Mouse (Mus musculus) layer of hippocampus, adult 9-10 months (tissue): ENCODE results near the gene Trappc3.
A peak's percentile ranks its signal among the peaks of the same experiment; 100 is the strongest.
"Not testable (repeated sequence)": the region's sequence is repeated elsewhere in the genome, so short reads cannot be mapped to it uniquely, and the experiment has no call there.

Experiments
- DNase-seq: peaks from one replicate; pipeline ENCODE4 v3.0.0; 2022; ENCODE audit warnings: low spot score

The Trappc3 gene

DNA sequence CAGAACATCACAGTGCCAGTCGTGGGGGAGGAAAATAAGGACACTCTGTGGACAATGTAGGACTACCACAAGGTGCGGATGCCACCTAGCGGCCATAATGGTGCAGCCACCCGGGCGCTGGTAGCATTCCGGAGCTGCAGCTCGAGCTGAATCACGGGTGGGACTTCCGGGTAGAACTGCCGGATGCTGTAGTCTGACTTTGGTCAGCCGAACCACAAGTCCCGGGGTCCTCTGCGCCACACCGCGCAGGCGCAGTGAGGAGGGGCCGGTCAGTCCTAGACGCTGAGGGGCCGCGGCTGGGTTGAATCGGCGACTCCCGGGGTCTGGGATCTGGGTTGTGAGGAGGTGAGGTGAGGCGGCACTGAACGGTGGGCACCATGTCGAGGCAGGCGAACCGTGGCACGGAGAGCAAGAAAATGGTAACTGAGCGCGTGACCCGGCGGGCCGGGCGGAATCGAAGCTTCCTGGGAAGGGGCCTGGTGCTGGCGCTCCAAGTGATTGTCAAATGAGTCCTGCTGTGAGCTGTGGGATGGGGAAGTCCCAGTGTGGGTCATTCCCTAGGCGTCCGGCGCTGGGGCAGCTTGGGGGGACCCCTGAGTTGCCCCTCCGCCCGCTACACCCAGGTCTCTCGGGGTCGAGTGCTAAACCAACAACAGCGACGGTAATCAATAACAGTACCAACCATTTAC, at the start of gene Trappc3:
Trappc3 (plus strand) TSS at position 207 of the 689 bp plus-strand sequence.
- DNase-seq = peak; percentile 99

DNA sequence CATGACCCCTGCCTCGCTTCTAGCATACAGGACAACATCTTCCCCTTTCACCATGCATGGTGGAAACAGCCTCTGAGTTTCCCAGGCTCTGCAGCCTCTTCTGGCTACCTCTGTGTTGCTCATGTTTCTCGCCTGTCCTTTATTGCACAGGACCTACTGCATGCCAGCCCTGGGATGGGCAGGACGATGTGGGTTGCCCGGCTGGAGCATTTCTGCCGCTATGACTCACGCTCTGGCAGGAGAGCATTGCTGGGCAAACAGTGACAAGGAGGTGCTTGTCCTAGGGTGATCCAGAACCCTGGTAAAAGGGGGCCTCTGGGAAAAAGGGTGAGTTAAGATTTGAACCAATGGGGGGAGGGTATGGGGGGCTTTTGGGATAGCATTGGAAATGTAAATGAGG, 44.4 kb upstream of the Trappc3 start:
- DNase-seq = no peak

DNA sequence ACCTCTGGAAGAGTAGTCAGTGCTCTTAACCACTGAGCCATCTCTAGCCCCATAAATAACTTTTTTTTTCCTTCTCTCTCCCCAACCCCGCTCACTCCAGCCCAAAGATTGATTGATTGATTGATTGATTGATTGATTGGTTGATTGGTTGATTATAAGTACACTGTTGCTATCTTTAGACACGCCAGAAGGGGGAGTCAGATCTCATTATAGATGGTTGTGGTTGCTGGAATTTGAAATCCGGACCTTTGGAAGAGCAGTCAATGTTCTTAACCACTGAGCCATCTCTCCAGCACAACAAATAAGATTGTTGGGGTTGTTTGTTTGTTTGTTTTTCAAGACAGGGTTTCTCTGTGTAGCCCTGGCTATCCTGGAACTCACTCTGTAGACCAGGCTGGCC, 42.6 kb upstream of the Trappc3 start:
- not testable (repeated sequence) for DNase-seq

DNA sequence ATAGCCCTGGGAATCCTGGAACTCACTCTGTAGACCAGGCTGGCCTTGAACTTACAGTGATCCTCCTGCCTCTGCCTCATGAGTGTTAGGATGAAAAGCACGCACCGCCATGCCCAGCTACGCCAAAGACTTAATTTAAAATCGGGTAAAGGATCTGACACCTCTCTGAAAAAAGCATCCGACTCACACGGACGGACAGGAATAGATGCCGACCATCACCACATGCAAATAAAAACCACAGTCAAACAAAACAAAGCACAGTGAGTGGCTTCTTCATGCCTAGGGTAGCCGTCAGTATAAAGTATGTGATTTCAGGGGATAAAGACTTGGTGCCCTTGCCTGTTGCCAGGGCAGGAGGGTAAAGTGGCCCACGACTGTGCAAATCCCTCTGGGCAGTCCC, 42.1 kb upstream of the Trappc3 start:
- no peak for DNase-seq

DNA sequence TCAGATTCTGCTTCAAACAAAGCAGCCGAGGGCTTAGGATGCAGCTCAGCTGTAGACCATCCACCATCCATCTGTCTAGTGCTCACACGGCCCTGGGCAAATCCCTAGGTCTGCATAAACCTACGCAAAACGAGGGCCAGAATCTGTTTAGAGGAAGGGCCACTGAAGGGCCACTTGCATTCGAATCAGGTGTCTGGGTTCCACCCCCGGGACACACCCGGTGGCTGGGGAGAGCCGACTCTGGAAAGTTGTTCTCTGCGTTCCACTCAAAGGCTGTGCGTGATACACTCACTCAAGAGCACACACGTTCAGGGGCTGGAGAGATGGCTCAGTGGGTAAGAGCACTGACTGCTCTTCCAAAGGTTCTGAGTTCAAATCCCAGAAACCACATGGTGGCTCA, 39.5 kb upstream of the Trappc3 start:
- DNase-seq = no peak

DNA sequence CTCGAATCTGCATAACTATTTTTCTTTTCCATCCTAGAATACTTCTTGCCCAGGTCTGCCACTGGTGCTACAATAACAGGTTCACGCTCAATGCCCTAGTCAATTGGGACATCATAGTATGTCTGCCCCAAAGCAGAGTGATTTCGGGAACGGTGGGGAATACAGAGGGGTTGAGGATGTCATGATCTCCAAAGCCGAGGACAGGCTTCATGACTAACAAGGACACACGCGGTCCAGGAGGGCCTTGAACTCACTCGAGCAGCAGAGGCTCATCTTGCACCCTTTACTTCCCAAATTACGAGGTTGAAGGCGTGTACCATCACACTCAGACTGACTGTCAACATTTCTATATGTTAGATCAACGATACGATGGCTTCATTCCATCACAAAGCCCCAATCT, 35.5 kb upstream of the Trappc3 start:
- DNase-seq = no peak

DNA sequence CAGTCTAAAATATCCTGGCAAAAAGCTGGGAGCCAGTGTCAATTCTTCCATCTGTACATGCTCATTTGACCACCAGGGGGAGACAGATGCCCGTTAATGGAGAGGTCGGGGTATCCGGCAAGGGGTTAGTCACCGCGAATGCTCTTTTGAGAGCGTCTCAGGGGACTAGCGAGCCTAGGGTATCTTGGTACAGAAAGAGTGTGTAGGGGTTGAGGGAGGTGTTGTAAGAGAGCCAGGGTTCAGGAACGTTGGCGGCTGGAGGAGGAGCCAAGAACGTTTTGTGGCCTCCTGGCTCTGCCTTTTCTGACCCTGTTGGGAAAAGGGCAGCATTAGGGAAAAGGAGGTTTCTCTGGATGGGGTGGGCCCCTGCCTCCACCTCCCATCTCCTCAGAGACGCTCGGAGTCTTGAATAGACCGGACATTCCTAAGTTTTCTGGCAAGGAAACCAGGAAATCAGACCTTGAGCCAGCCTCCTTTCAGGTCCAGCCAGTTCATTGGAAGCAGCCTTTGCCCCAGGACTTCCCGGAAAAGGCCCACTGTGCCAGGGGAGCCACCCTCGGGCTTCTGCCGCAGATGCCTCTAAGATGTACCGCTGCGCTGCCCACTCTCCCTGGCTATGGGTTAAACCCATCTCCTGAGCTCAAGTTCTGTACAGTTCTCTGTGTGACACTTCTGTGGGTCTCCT, 34.9 kb upstream of the Trappc3 start:
- DNase-seq = peak; percentile 87

DNA sequence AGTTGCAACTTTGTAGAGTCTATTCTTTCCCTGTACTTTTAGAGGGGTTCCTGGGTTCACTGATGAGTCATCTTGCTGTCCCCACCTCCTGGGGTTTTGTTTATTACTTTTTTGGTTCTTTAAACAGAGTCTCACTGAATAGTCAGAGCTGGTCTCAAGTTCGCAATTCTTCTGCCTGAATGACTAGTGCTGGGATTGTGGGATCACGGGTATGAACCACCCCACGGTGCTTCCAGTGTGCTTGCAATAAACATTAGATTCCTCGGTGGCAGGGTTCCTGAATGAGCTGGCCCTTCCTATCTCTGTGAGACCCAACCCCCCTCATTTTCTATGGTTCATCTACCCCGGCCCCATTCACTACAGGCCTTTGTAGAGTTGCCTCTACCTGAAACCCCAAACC, 34.0 kb upstream of the Trappc3 start:
- DNase-seq = no peak

DNA sequence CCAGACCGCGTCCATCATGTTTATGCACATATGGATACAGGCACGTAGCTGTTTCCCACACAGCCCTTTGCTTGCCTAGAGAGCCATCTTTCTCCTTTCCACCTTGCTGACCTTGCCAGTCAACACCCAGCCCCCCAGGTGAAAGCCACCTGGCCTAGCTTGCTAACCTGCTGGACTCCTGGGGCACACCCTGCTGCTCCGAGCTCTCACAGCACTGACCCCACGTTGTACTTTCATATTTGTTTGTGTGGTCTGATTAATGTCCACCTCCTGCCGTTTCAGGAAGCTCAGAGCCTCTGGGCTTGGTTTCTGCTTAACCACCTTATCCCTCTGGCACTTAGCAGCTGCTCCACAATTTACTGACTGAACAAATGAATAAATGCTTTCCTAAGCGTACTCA, 32.2 kb upstream of the Trappc3 start:
- no peak for DNase-seq

DNA sequence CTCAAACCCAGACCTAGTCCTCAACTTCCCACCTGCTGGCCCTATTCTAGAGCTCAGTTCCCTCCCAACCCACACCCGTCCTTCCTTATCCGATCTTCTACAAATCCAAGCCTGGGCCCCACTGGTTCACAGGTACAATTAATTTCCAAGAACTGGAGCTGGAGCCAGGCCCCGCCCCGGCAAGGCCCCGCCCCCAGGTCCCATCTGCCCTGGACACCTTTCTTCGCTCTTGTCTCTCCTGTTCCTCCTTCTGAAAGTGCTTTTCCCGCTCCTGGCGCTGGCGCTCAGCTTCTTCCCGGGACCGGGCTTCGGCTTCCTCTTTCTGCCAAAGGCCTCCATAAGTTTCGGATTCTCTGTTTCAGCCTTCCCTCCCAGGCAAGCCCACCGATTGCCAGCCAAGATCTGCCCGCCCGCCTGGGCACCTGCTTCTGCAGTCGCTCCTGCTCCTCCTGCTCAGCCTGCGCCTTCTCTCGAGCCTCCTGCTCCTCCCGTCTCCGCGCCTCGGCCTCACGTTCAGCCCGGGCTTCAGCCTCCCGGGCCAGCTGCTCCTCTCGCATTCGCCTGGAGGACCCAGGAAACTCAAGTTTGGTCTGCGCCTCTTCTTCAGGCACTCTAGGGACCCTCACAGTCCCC, 28.3 kb upstream of the Trappc3 start:
- DNase-seq = no peak

DNA sequence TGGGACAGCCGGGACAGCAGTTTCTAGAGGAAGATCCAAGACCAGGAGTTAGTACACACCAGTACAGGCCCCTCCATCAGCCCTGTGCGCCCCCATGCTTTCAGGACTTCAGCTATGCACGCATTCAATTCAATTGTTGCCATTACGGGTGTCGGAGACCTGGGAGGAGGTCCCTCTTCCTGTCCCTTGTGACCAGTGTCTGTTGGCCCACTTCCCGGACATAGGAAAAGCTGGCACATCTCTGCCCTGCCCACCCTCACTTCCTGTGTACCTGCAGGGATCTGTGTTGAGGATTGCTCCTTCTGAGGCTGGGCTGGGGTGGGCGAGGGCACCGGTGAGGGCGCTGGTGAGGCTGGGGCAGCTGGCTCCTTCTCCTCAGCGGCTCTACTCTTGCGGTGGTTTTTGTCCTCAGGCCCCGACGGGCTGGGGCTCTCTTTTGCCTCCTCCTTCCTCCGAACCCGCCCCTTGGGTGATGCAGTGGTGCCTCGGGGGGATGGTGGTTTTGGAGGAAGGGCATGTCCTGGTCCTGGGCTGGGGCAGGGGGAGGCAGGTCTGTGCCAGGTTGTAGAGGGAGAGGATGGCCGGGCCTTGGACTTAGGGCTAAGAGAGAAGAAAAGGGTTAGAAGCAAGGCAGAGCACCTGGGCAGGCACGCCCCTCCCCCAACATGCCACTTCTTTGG, 27.5 kb upstream of the Trappc3 start:
- DNase-seq = no peak

DNA sequence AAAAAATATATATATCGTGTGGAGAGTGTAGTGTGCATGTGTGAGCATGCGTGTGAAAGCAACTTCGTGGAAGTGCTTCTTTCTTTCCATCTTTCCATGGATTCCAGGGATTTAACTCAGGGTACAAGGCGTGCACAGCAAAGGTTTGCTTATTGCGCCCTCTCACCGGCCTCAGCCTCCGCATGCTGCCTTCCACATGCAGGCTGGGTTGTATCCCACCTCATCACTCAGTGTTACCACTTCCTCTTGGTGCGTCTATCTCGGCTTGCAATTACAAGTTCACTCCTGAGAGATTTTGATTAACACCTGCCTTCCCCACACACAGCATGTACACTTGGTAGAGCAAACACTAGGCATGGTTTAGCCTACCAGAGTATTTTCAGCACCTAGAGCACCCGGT, 26.9 kb upstream of the Trappc3 start:
- DNase-seq = no peak

DNA sequence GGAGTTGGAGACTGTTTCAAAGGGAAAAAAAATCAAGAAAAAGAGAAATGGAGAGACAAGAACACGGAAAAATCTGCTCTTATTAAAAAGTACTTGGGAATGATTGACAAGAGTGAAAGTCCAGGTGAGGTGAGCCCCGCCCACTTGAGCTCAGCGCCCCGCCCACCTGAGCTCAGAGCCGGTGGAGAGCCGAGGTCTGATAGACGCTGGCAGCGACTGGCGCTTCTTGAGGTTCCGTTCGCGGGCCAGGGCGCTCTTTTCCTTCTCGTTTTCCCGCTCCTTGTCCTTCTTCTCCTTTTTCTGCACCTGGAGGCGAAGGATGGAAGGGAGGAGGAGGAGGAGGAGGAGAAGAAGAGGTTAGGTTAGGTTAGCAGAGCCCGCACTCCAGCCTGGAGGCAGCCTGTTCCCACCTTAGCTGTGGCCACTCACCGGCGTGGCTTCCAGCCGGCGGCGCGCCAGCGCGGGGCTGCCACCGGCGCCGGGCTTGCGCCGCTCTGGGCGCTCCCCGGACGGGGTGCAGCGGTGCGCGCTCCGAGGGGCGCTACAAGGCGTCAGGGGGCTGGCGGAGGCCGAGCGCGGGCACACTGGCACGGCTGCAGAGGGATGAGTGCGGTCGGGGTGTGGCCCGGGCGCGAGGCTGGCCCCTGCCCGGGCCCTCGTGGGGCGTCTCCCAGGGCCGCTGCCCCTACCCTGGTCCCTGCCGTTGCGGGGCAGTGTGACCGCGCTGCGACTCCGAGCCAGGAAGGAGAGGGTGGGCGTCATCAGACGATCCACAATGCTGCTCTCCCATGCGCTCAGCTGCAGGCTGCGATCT, 25.5 kb upstream of the Trappc3 start:
- no peak for DNase-seq

DNA sequence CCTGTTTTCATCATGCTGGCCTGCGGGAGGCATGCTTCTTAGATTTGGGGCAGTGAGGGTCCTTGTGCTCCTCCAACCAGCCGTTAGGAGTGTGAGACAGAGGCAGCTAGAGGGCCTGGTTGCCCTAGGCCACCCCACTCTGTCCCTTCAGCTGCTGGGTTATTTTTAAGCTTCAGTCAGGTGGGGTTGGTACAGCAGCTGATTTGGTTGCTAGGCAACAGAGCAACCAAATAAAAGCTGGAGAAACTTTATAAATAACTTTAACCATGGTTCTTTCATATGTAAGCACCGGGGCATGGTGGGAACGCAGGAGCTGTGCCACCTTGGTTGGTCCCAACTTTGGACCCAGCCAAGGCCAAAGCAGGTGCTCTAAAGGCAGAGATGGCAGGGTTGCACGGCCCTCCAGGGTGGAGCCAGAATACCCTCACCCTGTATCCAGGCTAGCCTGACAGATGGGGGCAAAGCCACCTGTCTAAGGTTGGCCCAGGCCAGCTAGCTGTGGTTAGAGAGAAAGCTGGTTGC, 24.3 kb upstream of the Trappc3 start:
- no peak for DNase-seq

DNA sequence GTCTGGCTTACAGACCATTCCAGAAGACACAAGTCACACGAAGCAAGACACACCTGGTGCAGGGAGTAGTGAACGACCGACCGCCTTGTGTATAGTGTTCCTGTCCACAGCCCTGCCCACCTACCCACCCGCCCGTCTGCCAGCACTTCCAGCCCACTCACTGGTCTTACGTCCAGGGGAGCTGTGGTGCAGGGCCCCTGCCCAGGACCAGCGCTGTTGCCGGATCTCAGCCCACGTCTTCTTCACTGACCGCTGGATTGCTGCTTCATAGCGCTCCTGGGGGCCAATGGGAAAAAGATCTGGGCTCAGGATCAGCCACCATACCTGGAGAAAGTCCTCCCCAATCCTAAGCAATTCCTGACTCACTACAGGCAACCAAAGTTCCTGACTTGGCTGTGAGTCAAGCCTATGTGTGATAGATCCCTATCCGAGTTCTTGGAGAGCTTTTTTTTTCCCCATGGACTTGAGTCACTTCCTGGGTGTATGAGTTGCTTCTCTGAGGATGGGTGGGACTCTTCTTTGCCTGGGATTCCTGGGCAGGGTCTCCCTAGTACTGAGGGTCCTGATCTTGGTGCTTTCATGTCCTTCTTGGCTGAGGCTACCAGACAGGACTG, 22.2 kb upstream of the Trappc3 start:
- DNase-seq = no peak

DNA sequence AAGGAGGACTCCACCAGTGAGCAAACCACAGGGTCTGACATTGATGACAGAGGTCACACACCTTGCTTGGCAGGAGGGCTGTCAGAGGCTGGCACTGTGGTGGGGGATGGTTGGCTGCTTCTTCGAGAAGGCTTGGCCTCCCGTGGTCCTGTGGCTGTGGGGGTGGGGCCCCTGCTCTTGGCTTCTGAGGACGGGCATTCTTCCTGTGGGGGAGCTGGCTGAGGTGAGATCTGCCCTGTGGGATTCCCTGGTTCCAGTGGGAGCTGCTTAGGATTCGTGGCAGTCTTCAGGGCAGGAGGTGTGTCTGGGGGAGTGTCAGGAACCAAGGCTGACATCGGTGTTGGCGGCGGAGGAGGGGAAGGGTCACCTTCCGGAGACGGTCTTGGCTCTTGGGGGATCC, 20.2 kb upstream of the Trappc3 start:
- no peak for DNase-seq

DNA sequence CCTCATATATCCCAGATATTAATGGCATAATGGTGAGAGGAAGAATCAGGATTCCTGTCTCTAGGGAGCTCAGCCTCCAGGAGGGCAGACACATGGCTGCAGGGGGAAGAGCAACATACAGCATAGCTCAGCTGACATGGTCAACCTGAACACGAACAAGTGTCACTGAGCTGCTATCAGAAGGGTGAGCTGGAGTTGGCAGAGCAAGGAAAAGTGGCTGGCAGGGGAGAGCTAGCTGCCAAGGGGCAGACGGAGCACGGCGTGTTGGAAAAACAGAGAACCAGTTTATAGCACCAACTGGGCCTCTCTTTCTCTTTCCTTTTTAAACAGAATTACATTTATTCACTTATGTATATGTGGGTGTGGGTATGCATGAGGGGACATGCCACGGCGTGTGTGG, 19.6 kb upstream of the Trappc3 start:
- no peak for DNase-seq

DNA sequence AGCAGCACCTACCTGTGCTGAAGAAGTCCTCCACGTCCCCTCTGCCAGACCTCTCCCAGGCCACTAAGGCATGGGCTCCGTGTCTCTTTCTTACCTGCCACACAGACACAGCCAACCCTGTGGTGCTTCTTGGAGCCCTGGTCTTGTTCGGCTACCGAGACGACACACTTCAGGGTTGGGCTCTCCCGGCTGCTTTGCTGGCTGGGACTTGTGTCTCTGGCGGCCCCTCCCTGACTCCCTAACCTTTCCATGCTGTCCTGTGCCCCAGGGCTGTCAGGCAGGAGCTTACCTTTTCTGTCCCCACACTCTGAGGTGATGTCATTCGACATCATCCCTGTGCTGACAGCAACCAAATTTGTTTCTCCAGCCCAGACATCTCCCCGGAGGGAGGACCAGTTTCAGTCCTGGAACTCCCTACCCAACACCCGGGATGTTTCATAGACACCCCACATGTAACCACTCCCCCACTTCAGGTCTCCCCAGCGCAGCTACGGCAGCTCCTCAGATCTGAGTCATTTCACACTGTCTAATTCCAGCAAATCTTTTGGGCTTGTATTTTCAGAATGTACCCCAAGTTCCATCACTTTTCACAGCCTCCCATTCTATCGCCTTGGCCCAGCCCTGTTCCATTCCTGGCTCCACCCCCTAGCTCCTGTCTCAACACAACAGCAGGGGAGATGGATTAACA, 15.8 kb upstream of the Trappc3 start:
- DNase-seq = no peak

DNA sequence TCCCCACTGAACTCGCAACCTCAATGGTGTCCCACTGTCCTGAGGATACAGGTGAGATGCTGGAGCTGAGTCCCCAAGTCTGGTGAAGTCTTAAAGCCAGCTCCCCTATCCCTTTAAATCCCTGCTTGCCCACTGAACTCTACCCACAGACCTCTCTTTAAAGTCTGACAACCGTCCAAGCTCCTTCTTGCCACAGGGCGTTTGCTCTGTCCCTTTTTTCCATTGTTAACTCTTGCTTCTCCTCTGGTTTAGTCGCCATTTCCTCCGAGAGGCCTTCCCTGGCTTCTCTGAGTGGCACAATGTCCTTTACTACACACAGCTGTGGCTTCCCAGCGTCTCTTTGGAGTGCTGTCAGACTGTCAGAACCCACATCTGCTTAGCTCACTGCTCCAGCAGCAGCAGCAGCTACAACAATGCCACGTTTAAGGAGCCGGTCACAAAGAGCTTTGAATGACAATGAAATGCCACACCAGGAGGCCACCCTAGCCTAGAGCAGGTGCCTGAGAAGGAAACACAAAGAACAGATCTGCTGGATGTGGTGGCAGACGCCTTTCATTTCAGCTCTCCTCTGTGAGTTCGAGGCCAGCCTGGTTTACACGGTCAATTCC, 13.8 kb upstream of the Trappc3 start:
- DNase-seq = no peak

DNA sequence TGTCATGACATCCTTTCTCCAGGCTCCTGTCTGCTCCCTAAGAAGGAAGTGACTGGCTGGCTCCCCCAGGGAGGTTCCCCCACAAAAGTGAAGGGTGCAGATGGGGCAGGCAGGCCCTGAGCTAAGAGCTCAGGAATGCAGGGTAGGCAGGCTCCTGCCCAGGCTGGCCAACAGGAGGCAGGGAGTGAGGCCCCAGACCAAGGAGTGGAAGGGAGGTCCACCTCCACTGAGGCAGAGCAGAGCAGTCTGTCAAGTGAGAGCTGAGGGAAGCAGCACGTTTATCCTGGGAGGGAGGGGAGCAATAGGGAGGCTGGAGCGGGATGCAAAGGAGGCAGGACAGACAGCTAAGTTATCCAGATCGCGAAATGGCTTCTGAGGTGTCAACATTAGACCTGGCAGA, 11.5 kb upstream of the Trappc3 start:
- no peak for DNase-seq
